Mouse (Mus musculus): Measurements from ENCODE around the gene Gm49322.

- no peak for TF ChIP-seq POLR2A (IDR thresholded peaks at IDR 0.05; ENCODE audit: insufficient read depth, low read depth, low read length)
- TF ChIP-seq CTCF (IDR thresholded peaks at IDR 0.05; ENCODE audit: insufficient read depth, low read depth, low read length) = no peak
Measured at GRCm38 (mm10) chr10:80621690-80621939, 15.8 kb downstream of the Gm49322 start.

Data from olfactory bulb, adult 2 months (tissue).